Mouse (Mus musculus) adrenal gland, postnatal 4 days (tissue): ENCODE data around the gene Tex35. TPM values are rescaled to one million over a fixed set of nuclear protein-coding genes. Genes with fewer than 3 reads are reported as not detected.

Source experiments
- DNase-seq, 2 experiments: peaks; one replicate each; pipeline ENCODE4 v3.0.0; 2021 to 2022; ENCODE audit warnings: low spot score in 2 of 2, mixed read lengths in 2 of 2
- total RNA-seq, 2 experiments: library from RNA; stranded (reverse); gene quantifications; 2 replicates each; pipeline ENCODE4 v1.2.3; 2021

The Tex35 gene
- total RNA-seq, 2 experiments from 2014 or later = not detected

- DNase-seq = no peak
Measured at GRCm38 (mm10) chr1:157081999-157082398, 26.5 kb downstream of the Tex35 start.

DNA sequence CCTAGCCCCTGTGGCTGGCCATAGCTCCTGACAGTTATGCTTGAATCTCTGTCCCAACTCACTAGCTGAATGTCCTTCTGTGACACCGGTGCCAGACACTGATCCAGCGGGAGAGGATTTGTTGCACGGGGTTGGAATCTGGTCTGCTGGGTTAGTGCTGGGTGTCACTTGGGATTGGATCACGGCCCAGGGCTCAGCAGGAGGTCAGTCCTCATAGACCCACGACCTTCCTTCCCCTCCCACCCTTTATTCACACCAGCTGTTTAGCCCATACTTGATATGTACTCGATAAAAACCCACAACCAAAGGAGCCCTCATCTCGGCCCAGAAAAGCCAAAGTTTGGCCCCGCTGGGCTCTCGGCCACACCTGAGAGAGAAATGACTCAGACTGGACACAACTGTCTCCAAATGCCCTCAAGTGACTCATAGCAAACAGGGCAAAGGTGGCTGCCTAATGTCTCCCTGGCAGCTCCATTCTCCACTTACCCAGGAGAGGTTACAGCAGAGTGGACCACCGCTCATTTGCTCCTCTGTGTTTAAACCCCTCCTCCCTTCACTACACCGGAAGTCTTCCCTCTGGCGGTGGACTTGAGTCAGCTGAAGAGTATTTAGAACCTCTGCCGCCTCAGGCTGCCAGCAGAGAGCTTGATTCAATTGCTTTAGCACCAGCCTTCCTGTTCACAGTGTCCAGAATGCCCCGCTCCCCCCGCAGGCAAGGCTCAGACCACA lies 27.2 kb downstream of the Tex35 start:
- no peak for DNase-seq

DNA sequence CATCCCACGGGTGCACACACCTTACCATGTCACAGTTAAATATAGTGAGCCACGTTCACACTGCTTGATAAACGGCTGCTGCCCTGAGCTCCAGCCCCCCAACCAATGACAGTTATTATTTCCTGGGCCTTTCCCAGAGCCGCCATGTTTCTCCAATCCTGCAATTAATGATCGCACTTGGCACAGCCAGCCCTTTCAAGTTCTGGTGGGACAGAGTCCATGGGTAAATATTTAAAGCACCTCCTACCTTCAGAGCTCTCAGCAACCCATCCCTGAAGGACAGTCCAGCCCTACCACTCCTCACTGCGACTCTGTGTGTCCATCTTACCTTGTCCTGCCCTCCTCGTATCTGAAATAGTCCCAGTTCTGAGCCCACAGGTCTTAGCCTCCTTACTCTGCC lies 28.4 kb downstream of the Tex35 start:
- DNase-seq = no peak

- DNase-seq = no peak
Measured at GRCm38 (mm10) chr1:157079384-157080025, 29.0 kb downstream of the Tex35 start.

DNA sequence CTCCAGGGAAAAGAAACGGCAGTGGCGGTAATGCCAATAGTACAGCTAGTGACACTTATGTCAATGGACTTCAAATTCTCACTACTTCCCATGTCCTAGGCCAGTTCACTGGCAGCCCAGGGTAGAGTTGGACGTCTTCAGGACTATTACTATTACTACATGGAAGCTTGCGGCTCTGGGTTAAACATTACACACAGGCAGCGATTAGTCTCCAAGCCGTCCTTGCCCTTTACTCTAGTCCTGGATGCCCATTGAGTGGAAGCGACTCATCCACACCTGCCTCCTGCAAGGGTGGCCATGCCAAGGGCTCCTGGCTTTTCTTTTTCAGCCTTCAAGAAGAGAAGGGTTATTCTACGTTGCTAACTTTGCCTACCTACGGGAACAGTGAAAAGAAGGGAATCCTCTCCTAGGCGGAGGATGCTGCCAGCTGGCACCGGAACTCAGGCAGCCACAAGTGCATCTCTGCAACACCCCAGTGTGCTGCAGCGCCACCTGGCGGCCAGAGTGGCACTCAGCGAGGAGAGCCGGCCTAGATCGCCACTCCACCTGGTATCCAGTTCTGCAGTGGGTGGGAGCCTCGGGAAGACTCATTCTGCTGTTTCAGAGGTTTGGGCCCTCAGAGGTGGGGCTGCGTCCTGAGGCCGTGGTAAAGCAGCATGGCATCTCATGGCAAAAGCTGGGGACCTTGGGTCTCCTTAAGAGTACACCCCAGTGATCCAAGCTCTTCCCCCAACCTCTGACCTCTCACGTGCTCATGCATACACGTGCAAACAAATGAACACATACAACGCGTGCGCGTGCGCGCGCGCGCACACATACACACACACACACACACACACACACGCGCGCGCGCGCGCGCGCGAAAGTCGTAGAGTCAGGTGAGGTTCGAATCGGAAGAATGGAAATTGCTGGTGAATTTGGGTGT lies 31.4 kb downstream of the Tex35 start:
- DNase-seq = peak; percentile 84 to 86

GRCm38 (mm10) chr1:157076257-157076656 lies 32.2 kb downstream of the Tex35 start:
- peak; percentile 74 to 81 for DNase-seq

DNA sequence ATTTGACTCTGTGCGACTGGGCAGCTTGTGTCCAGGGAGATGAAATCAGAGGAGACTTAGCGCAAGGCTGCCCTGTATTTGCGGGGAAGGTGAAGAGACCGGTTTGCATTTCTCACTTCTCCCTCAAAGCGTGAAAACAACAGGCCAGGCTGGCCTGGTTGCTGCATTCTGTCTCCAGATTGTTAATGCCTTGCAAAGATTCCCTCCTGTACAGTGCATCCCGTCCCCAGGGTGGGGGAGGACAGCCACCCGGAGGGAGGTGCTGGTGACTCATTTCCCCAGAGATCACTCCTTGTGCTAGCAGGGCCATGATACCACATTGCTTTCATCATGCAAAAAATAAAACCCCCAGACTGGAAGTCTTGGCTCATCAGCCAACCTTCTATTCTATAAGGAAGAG lies 33.5 kb downstream of the Tex35 start:
- DNase-seq = peak in 1 of 2 experiments; percentile 24

GRCm38 (mm10) chr1:157074371-157074770 lies 34.1 kb downstream of the Tex35 start:
- DNase-seq = no peak

DNA sequence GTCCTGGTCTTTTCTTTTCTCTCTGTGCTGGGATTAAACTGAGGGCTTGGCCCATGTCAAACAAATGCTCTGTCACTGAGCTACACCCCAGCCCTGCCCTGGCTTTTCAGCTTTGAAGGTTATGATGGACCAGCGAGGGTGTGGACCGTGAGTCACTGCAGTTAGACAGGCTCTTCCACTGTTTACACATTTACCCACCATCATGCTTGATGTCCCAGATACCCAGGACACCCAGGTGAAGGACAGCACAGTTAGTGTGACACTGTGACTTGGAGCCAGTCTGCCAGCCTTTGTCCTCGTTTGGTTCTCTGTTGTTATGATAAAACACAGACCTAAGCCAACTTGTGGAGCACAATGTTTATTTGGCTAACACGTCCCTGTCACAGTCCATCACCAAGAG lies 34.9 kb downstream of the Tex35 start:
- DNase-seq = no peak

DNA sequence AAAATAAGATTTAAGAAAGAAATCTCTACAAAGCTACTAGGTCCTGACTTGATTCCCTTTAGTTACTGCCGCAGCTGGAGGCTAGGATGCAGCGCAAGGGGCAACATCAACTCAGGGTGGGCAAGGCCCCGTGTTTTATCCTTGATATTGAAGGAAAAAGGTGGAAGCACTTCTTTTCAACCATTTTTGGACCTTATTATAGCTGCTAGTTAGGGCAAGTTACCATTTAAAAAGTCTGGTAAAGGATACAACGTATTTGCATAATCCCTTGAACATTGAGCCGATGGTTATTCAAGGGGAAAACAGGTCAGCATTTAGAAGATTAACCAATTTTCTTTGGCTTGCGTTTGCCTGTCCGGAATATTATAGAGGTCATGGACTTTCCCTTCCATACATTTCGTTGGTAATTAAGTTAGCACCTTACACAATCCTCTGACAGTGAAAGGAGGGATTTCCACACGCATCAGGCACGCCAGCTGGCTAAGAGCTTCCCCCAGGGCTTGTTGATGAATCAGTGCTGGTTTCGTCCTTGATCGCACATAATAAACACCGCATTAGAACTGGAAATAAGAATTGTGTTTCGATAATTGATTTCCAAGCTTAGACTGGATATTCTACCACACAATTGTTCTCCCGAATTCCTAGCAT lies 39.2 kb downstream of the Tex35 start:
- no peak for DNase-seq

DNA sequence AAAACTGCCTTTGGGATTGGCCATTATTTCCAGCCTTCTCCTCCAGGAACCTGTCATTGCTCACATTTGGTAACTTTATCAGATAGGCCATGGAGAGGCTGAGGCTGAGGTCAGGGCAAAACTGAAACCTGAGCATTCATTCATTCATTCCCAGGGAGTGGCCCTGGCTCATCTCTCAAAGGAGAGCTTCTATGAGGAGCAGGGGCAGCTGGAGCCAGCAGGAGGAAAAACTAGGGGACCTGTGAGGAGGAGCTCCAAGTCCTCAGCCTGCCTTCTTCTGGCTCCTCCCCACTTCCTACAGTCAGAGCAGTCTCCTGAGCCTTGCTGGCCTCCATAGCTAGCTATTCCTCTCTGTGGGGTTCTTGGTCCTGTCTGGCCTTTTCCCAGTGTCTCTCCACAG lies 40.2 kb downstream of the Tex35 start:
- no peak for DNase-seq

- no peak for DNase-seq
Measured at GRCm38 (mm10) chr1:157065819-157066730, 42.4 kb downstream of the Tex35 start.

DNA sequence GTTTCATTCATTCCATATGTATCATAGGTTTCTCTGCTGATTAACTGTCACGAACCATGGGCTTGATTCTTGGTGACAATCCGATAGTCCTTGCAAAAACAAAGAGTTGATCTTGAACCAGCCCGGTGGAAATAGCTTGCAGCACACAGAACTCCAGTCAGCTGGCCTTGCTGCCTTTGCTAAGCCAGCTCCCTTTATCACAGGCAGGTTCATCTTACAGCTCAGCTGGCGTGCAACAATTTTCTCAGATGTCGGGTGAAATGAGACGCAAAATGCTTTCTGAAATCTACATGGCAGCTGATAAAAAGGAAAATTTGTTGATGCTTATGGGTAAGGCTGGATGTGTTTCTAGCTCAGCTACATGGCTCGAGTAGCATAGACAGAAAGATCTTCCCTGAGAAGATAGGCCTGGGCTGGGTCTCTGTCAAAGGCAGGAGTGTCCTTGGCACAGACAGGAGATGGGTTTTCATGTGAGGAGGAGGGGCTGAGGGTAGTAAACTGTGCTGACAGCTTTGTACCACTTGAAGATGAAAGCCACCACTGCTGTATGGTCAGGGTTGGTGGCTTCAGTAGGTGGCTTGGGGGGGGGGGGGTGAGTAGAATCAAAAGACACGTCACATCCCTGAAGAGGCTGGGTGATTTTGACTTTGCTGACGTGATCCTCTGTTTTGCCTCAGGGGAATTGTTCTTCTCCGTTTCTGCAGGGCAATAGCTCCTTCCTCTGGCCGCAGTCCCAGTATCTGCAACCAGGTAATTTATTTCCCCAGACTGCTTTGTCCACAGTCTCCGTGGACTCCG lies 45.0 kb downstream of the Tex35 start:
- DNase-seq = no peak

GRCm38 (mm10) chr1:157062445-157062825 lies 46.0 kb downstream of the Tex35 start:
- no peak for DNase-seq

- DNase-seq = no peak
Measured at GRCm38 (mm10) chr1:157061800-157062444, 46.6 kb downstream of the Tex35 start.

GRCm38 (mm10) chr1:157061170-157061569 lies 47.3 kb downstream of the Tex35 start:
- DNase-seq = no peak

- DNase-seq = no peak
Measured at GRCm38 (mm10) chr1:157060441-157061135, 47.9 kb downstream of the Tex35 start.

DNA sequence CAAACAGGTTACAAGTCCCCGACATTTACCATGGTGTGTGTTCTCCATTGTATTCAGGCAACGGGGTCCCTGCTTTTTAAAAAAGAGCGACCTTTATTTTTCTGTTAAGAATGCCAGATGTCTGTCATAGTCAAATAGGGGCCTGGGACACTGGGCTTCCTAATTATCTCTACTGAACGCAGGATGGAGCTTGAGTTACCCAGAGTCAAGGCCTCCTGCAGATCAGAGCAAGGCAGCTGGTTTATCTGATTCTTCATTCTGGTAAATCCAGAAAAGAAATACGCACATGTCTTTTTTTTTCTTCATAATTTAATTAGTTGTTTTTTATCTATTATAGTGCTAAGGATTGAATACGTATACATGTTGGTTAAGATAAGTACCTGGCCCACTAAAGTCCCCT lies 52.6 kb downstream of the Tex35 start:
- no peak for DNase-seq
